Mouse (Mus musculus): ENCODE measurements at regions not wholly inside any gene's neighbourhood (a gene's known extent, or its start where the extent isn't known, plus 50 kb on each side); places are given as distances from the start of the nearest gene placed in this dataset.

GRCm38 (mm10) chr12:118583829-118584628 lies 262.1 kb upstream of the Sp8 start:
- WGBS = 79% methylated on average over 12 of the region's 12 CpGs
- Histone ChIP-seq H3K27ac (no peak overlapping the region; the same call in 1 of the 2 replicates), H3K4me1 (no peaks in the 10 kb centered on the region; the same call in 1 of the 2 replicates), H3K36me3 (replicated peaks) (no peaks in the 10 kb centered on the region), H3K27me3 (no peaks in the 10 kb centered on the region), H3K9ac (no peak overlapping the region), H3K4me2 (no peak overlapping the region), H3K9me3 (no peaks in the 10 kb centered on the region), H3K4me3 (replicated peaks) (no peak overlapping the region)
- ATAC-seq (ENCODE audit: low FRiP score) = 0 out of 2 replicates have a peak, but pooled peaks have one; percentile 23

GRCm38 (mm10) chr12:118569811-118570210 lies 268.6 kb upstream of the Sp4 start:
- Histone ChIP-seq H3K9me3 (no peaks in the 10 kb centered on the region), H3K9ac (no peak overlapping the region), H3K36me3 (replicated peaks) (no peaks in the 10 kb centered on the region), H3K4me2 (no peak overlapping the region), H3K4me3 (replicated peaks) (no peak overlapping the region), H3K27me3 (no peaks in the 10 kb centered on the region), H3K4me1 (peaks cover 1% of the 10 kb centered on the region), H3K27ac (no peak overlapping the region)
- no peak for ATAC-seq (ENCODE audit: low FRiP score)
- WGBS = 79% methylated on average over 2 of the region's 2 CpGs

- Histone ChIP-seq H3K4me1 (peaks cover 9% of the 10 kb centered on the region), H3K9me3 (no peaks in the 10 kb centered on the region), H3K9ac (no peak overlapping the region), H3K4me2 (no peak overlapping the region), H3K27ac (no peak overlapping the region), H3K27me3 (0 out of 2 replicates have a peak, but pooled peaks cover 7% of the 10 kb centered on the region), H3K36me3 (replicated peaks) (no peaks in the 10 kb centered on the region), H3K4me3 (replicated peaks) (no peak overlapping the region)
- ATAC-seq (ENCODE audit: low FRiP score) = no peak
Observed at GRCm38 (mm10) chr12:118566681-118567080, 265.4 kb upstream of the Sp4 start.

- ATAC-seq (ENCODE audit: low FRiP score) = peak; percentile 75
- no peaks in the 10 kb centered on the region for H3K9me3 ChIP-seq
- WGBS = 30% methylated on average over 9 of the region's 9 CpGs
- peaks cover 9% of the 10 kb centered on the region for H3K4me1 ChIP-seq
- H3K36me3 ChIP-seq (replicated peaks) = no peaks in the 10 kb centered on the region
- no peak overlapping the region for H3K9ac ChIP-seq
- no peak overlapping the region for H3K4me3 ChIP-seq (replicated peaks)
- no peak overlapping the region for H3K4me2 ChIP-seq
- H3K27me3 ChIP-seq = 0 out of 2 replicates have a peak, but pooled peaks cover 7% of the 10 kb centered on the region
- peak overlapping the region; percentile 54; the same call in 1 of the 2 replicates for H3K27ac ChIP-seq
Observed at GRCm38 (mm10) chr12:118564394-118565112, 263.3 kb upstream of the Sp4 start.

GRCm38 (mm10) chr12:118562226-118562625 lies 261.0 kb upstream of the Sp4 start:
- 55% methylated on average over 2 of the region's 2 CpGs for WGBS
- Histone ChIP-seq H3K4me1 (peaks cover 9% of the 10 kb centered on the region), H3K27me3 (0 out of 2 replicates have a peak, but pooled peaks cover 7% of the 10 kb centered on the region), H3K9ac (no peak overlapping the region), H3K27ac (no peak overlapping the region), H3K4me2 (no peak overlapping the region), H3K36me3 (replicated peaks) (no peaks in the 10 kb centered on the region), H3K9me3 (no peaks in the 10 kb centered on the region), H3K4me3 (replicated peaks) (no peak overlapping the region)
- ATAC-seq (ENCODE audit: low FRiP score) = peak; percentile 12; the same call in 1 of the 2 replicates

GRCm38 (mm10) chr12:118549071-118549470 lies 247.8 kb upstream of the Sp4 start:
- H3K4me2 ChIP-seq = no peak overlapping the region
- no peak overlapping the region for H3K27ac ChIP-seq
- H3K4me1 ChIP-seq = no peaks in the 10 kb centered on the region
- H3K9me3 ChIP-seq = no peaks in the 10 kb centered on the region
- no peak overlapping the region for H3K4me3 ChIP-seq (replicated peaks)
- no peaks in the 10 kb centered on the region for H3K27me3 ChIP-seq
- no peaks in the 10 kb centered on the region for H3K36me3 ChIP-seq (replicated peaks)
- no peak overlapping the region for H3K9ac ChIP-seq
- peak; percentile 20; the same call in 1 of the 2 replicates for ATAC-seq (ENCODE audit: low FRiP score)
- 100% methylated on average over 1 of the region's 1 CpGs for WGBS

- Histone ChIP-seq H3K27ac (no peak overlapping the region), H3K9me3 (no peaks in the 10 kb centered on the region), H3K4me3 (replicated peaks) (no peak overlapping the region), H3K9ac (no peak overlapping the region), H3K27me3 (peaks cover 4% of the 10 kb centered on the region; the same call in 1 of the 2 replicates), H3K4me1 (no peaks in the 10 kb centered on the region; the same call in 1 of the 2 replicates), H3K4me2 (no peak overlapping the region), H3K36me3 (replicated peaks) (no peaks in the 10 kb centered on the region)
- 32% methylated on average over 6 of the region's 6 CpGs for WGBS
- ATAC-seq (ENCODE audit: low FRiP score) = no peak; the same call in 1 of the 2 replicates
Observed at GRCm38 (mm10) chr12:118540336-118540735, 239.1 kb upstream of the Sp4 start.

GRCm38 (mm10) chr12:118530514-118530913 lies 229.3 kb upstream of the Sp4 start:
- Histone ChIP-seq H3K27me3 (peaks cover 55% of the 10 kb centered on the region), H3K9me3 (no peaks in the 10 kb centered on the region), H3K4me3 (replicated peaks) (peak overlapping the region; percentile 25), H3K36me3 (replicated peaks) (no peaks in the 10 kb centered on the region), H3K4me2 (peak overlapping the region; percentile 53), H3K27ac (peak overlapping the region; percentile 47; the same call in 1 of the 2 replicates), H3K9ac (no peak overlapping the region), H3K4me1 (peaks cover 14% of the 10 kb centered on the region)
- 1% methylated on average over 10 of the region's 10 CpGs for WGBS
- ATAC-seq (ENCODE audit: low FRiP score) = no peak

GRCm38 (mm10) chr12:118529428-118530361 lies 228.5 kb upstream of the Sp4 start:
- Histone ChIP-seq H3K4me2 (peak overlapping the region; percentile 53), H3K27ac (peak overlapping the region; percentile 50), H3K9ac (no peak overlapping the region), H3K9me3 (no peaks in the 10 kb centered on the region), H3K36me3 (replicated peaks) (no peaks in the 10 kb centered on the region), H3K27me3 (peaks cover 55% of the 10 kb centered on the region), H3K4me1 (peaks cover 14% of the 10 kb centered on the region), H3K4me3 (replicated peaks) (peak overlapping the region; percentile 25)
- ATAC-seq (ENCODE audit: low FRiP score) = peak; percentile 85
- WGBS = 1% methylated on average over 36 of the region's 36 CpGs

- no peaks in the 10 kb centered on the region for H3K36me3 ChIP-seq (replicated peaks)
- no peaks in the 10 kb centered on the region for H3K9me3 ChIP-seq
- H3K4me1 ChIP-seq = peaks cover 31% of the 10 kb centered on the region
- peak overlapping the region; percentile 39; the same call in 1 of the 2 replicates for H3K27ac ChIP-seq
- no peak overlapping the region for H3K9ac ChIP-seq
- 27% methylated on average over 2 of the region's 2 CpGs for WGBS
- peak; percentile 39; the same call in 1 of the 2 replicates for ATAC-seq (ENCODE audit: low FRiP score)
- H3K27me3 ChIP-seq = peaks cover 3% of the 10 kb centered on the region; the same call in 1 of the 2 replicates
- no peak overlapping the region for H3K4me3 ChIP-seq (replicated peaks)
- H3K4me2 ChIP-seq = no peak overlapping the region
Observed at GRCm38 (mm10) chr12:118521770-118522169, 220.5 kb upstream of the Sp4 start.

GRCm38 (mm10) chr12:118521329-118521728 lies 220.1 kb upstream of the Sp4 start:
- Histone ChIP-seq H3K9ac (no peak overlapping the region), H3K4me2 (no peak overlapping the region), H3K27ac (peak overlapping the region; percentile 39), H3K4me3 (replicated peaks) (no peak overlapping the region), H3K4me1 (peaks cover 31% of the 10 kb centered on the region), H3K27me3 (peaks cover 4% of the 10 kb centered on the region; the same call in 1 of the 2 replicates), H3K36me3 (replicated peaks) (no peaks in the 10 kb centered on the region), H3K9me3 (no peaks in the 10 kb centered on the region)
- ATAC-seq (ENCODE audit: low FRiP score) = peak; percentile 41; the same call in 1 of the 2 replicates
- WGBS = 3% methylated on average over 1 of the region's 1 CpGs
